Mouse (Mus musculus) retina, postnatal 7 days (tissue): ENCODE measurements at regions not wholly inside any gene's neighbourhood (a gene's known extent, or its start where the extent isn't known, plus 50 kb on each side); places are given as distances from the start of the nearest gene placed in this dataset.

Source experiments
- DNase-seq: peaks from one replicate; pipeline ENCODE4 v3.0.0-alpha.2; 2012; ENCODE audit warnings: low read depth, low spot score

DNA sequence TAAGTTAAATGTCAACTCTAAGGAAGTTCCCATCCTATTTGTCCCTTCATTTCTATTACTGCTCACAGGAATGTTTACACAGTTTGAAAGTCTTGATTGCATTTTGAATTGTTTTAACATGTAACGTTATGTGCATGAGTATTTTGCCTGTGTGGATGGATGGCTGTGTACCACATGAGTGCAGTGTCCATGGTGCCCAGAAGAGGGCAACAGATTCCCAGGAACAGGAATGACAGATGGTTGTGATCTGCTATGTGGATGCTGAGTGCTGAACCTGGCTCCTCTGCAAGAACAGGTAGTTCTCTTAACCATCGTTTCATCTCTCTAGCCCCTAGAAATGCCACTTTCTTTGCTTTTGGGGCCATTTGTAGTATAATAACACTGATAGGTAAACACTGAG lies 597.9 kb upstream of the Zwint start:
- no peak for DNase-seq

DNA sequence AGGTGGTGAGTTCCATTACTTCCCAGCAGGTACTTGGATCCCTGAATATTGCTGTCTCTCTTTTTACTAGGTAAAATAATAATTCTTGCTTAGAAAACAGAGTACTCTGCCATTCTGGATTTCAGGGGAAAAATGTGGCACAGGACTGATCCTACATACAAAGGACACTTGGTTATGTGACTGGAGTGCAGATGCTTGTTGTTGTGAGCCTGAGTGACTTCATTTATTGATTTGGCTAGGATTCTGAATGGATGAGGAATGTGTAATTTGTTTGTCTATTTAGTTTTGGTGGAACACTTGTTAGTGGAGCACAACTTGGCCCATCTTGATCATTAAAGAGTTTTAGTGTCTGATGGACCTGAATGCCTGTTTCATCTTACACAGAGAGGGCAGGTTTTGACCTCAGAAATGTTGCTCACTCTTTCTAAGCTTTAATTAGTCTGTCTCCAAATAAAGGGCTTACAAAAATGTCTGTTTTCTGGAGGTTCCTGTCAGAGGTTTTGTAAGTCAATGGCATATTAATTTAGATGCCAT lies 583.4 kb upstream of the Zwint start:
- no peak for DNase-seq

DNA sequence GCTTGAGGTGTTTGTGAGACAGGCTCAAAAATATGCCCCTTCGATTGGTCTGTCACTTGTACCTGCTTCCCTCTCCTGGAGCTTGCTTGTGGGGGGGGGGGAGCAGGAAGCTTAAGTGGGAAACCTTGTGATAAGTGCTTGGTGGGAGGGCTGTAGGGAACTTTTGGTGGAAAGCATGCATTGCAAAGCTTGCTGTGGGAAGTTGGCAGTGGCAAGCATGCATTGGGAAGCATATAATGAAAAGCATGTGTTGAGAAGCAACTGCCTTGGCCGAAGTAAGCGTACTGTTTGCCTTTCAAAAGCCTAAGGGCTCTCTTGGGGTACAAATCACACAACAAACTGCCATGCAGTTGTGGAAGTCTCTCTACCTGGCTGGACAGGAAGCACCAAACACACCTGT lies 576.3 kb upstream of the Zwint start:
- DNase-seq, result no peak

DNA sequence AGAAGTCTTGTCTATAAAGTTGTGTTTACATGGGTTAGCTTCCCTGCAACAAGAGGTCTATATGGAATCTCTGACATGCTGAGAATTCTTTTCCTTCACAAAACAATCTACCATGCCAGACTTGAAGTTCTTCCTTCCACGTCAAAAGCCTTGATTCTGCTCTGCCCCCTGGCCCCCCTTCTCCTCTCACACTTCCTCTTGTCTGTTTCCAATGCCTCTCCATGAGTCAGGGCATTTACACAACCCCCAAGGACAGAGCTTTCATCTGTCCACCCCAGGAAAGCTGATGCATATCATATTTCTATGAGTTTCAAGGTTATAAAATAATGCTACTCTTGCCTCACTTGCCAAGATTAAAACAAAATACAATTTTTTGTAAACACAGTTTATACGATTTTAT lies 557.7 kb upstream of the Zwint start:
- DNase-seq, result no peak

DNA sequence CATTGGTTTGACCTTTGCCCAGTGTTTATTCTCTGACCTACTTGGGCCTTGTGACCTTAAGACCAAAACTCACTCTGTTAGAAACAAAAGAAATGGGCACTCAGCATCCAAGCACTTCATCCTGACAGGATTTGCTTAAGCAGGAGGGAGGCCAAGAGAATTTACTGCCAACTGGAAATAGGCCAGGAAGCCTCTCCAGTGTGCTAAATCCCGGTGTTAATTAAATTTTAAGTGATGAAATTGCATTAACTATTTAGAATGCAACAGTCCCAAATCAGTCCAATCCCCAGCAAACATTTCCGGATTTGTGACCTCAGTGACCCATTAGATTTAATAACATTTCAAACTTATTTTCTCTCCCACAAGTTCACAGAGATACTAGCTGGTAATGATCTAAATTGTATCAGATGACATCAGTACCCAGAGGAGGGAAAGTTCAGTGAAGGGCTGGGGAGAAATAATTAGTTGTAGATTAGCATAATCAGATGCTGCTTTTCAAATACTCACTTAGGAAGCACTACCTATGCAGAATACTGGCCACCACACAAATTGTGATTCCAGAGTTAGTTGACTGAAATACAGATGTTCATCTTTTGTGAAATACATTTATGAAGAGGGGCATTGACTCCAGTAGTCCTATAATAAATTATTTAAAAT lies 555.4 kb upstream of the Zwint start:
- peak; percentile 6 for DNase-seq

DNA sequence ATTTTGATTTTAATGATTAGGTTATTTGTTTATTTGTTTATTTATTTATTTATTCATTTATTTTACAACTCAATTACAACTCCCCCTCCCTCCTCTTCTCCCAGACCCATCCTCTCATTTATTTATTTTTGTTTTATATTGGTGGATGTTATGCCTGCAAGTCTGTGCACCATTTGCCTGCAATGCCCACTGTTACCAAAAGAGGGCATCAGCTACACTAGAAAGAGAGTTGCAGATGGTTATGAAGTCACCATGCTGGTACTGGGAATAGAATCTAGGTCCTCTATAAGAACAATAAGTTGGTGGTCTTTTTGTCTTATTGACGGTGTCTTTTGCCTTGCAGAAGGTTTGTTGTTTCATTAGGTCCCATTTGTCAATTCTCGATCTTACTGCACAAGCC lies 535.2 kb upstream of the Zwint start:
- no peak for DNase-seq

DNA sequence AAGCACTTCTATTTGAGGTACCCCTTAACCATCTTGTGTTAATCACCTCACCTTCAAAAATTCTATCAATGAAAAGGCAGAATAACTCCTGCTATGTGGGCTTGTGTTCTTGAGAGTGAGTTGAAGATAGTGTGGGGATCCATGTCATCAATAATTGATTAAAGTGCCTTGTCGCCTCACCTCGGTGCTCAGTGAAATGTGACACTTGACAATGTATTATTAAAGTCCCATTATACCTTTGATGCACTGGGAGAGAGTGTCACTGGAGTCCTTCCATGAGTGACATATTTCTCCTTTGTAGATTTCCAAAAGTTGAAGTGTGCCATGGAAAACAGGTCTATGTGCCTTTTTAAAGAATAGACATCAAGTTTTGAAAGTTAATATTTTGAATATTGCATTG lies 522.2 kb upstream of the Zwint start:
- DNase-seq, result no peak
